Mouse (Mus musculus) gastrocnemius, adult 18-20 months (tissue): ENCODE data around the gene Vwa7. TPM values are rescaled to one million over a fixed set of nuclear protein-coding genes. Genes with fewer than 3 reads are reported as not detected.
A peak's percentile ranks its signal among the peaks of the same experiment; 100 is the strongest.

ENCODE experiments used
- DNase-seq: peaks from one replicate; pipeline ENCODE4 v3.0.0; 2021; ENCODE audit warnings: low spot score
- total RNA-seq, 2 experiments: library from RNA; stranded (reverse); gene quantifications; 2 replicates each; pipeline ENCODE4 v1.2.3; 2021

Vwa7 gene
- total RNA-seq, 2 experiments from 2014 or later: 13.2 to 16.8 TPM

DNA sequence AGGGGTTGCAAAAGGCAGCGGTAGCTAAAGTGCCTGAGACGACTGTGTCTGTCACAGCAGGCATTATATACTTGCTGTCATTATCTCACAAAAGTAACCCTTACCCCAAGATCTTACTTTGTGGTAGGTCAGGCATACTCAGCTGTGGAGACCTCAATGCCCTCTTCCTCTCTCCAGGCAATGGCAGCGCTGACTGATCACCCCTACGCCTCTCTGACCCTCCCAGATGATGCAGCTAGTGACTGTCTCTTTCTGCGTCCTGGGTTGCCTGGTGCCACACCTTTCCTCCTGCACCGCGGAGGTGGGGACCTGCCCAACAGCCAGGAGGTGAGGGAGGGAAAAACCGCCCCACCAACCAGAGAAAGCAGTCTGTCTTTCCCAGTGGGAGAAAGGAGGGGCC is 44.9 kb downstream of the Vwa7 start:
- DNase-seq: no peak

DNA sequence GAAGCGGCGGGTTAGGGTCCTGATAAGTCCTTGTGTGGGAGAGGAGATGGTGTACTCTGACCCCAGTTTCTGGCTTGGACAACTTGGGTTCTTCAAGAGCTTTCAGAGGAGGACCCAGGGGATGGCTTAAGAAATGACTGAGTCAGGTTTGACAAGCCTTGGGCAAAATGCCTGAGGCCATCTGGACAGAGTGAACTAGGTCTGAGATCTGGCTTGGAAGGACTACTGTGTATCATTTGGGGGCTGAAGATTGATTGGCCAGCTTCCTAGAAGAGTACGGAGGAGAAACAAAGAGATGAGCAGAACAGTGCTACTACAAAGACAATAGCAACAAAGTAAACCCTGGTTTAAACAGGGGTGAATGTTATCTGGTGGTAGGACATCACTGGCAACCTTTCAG is 47.1 kb downstream of the Vwa7 start:
- DNase-seq: no peak

GRCm38 (mm10) chr17:35064378-35064877 is 48.0 kb downstream of the Vwa7 start:
- no peak for DNase-seq

- DNase-seq: no peak
These were observed 48.9 kb downstream of the Vwa7 start, which contains the start of gene Ly6g6c for GRCm38 (mm10) chr17:35064951-35065947. TSS of gene Ly6g6c (plus strand) at chr17:35065388.

GRCm38 (mm10) chr17:35066084-35066483 is 49.7 kb downstream of the Vwa7 start, which contains the start of gene Mpig6b:
TSS of gene Mpig6b (minus strand) at chr17:35066184.
- DNase-seq: no peak

DNA sequence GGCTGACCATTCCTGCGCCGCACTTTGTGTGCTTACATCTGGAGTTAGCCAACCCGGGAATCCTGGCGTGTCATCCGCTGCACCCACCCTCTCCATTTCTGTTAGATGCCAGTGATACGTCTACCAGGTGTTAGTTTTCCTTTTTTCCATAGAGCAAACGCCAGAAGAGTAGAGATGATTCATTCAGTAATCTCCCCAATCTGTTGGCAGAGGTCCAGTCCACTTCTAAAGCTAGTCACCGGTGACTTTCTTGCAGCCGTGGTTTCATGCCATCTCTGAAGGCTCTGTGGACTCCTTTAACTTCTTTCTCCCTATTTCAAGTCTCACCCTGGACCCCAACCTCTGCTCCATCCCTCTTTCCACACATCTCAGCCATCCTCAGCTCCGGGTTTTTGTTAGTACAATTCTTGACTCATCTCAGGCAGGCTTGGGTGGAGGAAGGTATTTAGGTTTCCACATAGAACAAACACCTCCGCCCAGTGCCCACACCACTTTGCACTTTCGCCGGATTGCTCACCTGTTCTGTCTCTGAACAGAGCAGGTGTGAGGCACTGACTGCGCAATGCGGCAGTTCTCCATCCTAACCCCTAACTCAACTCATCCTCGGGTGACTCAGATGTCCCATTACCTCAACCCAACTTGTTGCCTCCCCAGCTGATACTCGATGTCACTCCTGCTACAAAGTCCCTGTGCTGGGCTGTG is 52.0 kb downstream of the Vwa7 start:
- no peak for DNase-seq

GRCm38 (mm10) chr17:35070556-35071229 is 54.3 kb downstream of the Vwa7 start:
- DNase-seq: peak; percentile 54

DNA sequence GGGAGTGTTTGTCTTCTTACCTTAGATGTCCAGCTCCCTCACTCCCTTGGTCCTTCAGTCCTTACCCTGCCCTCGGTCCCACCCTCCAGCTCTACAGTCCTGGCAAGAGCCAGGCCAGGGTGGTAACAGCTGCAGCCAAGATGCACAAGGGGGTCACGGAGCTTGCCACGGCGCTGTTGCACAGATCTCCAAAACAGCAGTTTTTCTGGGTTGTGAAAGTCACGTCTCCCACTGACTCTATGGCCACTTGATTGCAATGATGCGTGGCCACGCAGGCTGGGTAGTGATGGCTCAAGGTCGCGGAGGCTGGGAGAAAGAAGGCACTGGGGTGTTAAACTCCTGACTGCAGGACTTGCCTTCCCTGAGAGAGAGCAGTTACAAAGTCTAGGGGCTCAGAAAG is 55.1 kb downstream of the Vwa7 start:
- no peak for DNase-seq

- DNase-seq: no peak
These were observed 57.7 kb downstream of the Vwa7 start for GRCm38 (mm10) chr17:35074097-35074496.

Other genes starting within 250 kb of the Vwa7 start
- gene Cyp21a1, start 212.0 kb upstream of the Vwa7 start, total RNA-seq: under 1 TPM in 1 of 2 experiments, not detected in 1; 0.21 TPM
- 1 to 10 TPM; 6.6 to 7.6 TPM for gene Stk19, start 179.6 kb upstream of the Vwa7 start, total RNA-seq
- gene Dxo, start 179.6 kb upstream of the Vwa7 start, total RNA-seq: 1 to 10 TPM; 8.3 to 8.8 TPM
- 10 to 100 TPM; 20.8 to 21.3 TPM for gene Skiv2l, start 166.4 kb upstream of the Vwa7 start, total RNA-seq
- gene Nelfe, start 166.2 kb upstream of the Vwa7 start, total RNA-seq: 10 to 100 TPM in 1 of 2 experiments, 1 to 10 TPM in 1; 9.0 to 12.0 TPM
- 1 to 10 TPM; 2.9 to 6.9 TPM for gene Cfb, start 154.1 kb upstream of the Vwa7 start, total RNA-seq
- 1 to 10 TPM; 5.9 to 6.9 TPM for gene Zbtb12, start 137.1 kb upstream of the Vwa7 start, total RNA-seq
- not detected for gene Gm20547, start 134.5 kb upstream of the Vwa7 start, total RNA-seq
- gene C2, start 118.3 kb upstream of the Vwa7 start, total RNA-seq: 1 to 10 TPM; 1.5 to 1.6 TPM
- gene Ehmt2, start 118.1 kb upstream of the Vwa7 start, total RNA-seq: 10 to 100 TPM; 26.7 to 29.5 TPM
- gene Slc44a4, start 102.1 kb upstream of the Vwa7 start, total RNA-seq: not detected
- 10 to 100 TPM in 1 of 2 experiments, 1 to 10 TPM in 1; 9.1 to 10.2 TPM for gene Neu1, start 85.3 kb upstream of the Vwa7 start, total RNA-seq
- 10 to 100 TPM; 11.4 to 94.8 TPM for gene Hspa1b, start 57.3 kb upstream of the Vwa7 start, total RNA-seq
- not detected for gene Gm20481, start 46.7 kb upstream of the Vwa7 start, total RNA-seq
- 10 to 100 TPM; 16.6 to 99.8 TPM for gene Hspa1a, start 44.4 kb upstream of the Vwa7 start, total RNA-seq
- gene Hspa1l, start 43.9 kb upstream of the Vwa7 start, total RNA-seq: 10 to 100 TPM; 31.8 to 33.6 TPM
- 10 to 100 TPM; 14.0 to 17.1 TPM for gene Lsm2, start 34.7 kb upstream of the Vwa7 start, total RNA-seq
- gene Vars, start 15.6 kb upstream of the Vwa7 start, total RNA-seq: 10 to 100 TPM; 38.2 TPM
- not detected for gene Sapcd1, start 11.4 kb downstream of the Vwa7 start, total RNA-seq
- under 1 TPM in 1 of 2 experiments, not detected in 1; 0.28 TPM for gene Msh5, start 30.2 kb downstream of the Vwa7 start, total RNA-seq
- gene Clic1, start 33.4 kb downstream of the Vwa7 start, total RNA-seq: 10 to 100 TPM in 1 of 2 experiments, 1 to 10 TPM in 1; 7.5 to 11.6 TPM
- 1 to 10 TPM; 4.5 to 8.7 TPM for gene Ddah2, start 42.5 kb downstream of the Vwa7 start, total RNA-seq
- not detected for gene Ly6g6c, start 48.8 kb downstream of the Vwa7 start, total RNA-seq
- not detected for gene Mpig6b, start 49.6 kb downstream of the Vwa7 start, total RNA-seq
- not detected for gene Ly6g6e, start 60.3 kb downstream of the Vwa7 start, total RNA-seq
- gene Ly6g6d, start 61.5 kb downstream of the Vwa7 start, total RNA-seq: 1 to 10 TPM in 1 of 2 experiments, not detected in 1; 3.0 TPM
- gene Ly6g6f, start 69.0 kb downstream of the Vwa7 start, total RNA-seq: not detected
- gene Abhd16a, start 72.7 kb downstream of the Vwa7 start, total RNA-seq: 10 to 100 TPM; 85.3 to 87.7 TPM
- gene Ly6g5c, start 91.7 kb downstream of the Vwa7 start, total RNA-seq: not detected
- gene Ly6g5b, start 98.8 kb downstream of the Vwa7 start, total RNA-seq: not detected
- gene Gpank1, start 104.9 kb downstream of the Vwa7 start, total RNA-seq: 1 to 10 TPM; 8.7 to 9.0 TPM
- gene Csnk2b, start 105.5 kb downstream of the Vwa7 start, total RNA-seq: 100 to 1,000 TPM; 176 to 183 TPM
- 10 to 100 TPM; 12.6 to 16.6 TPM for gene D17H6S53E, start 109.8 kb downstream of the Vwa7 start, total RNA-seq
- gene Apom, start 115.5 kb downstream of the Vwa7 start, total RNA-seq: not detected
- 100 to 1,000 TPM; 233 to 265 TPM for gene Bag6, start 118.6 kb downstream of the Vwa7 start, total RNA-seq
- 100 to 1,000 TPM; 102 to 111 TPM for gene Prrc2a, start 148.3 kb downstream of the Vwa7 start, total RNA-seq
- 1 to 10 TPM in 1 of 2 experiments, under 1 TPM in 1; 0.84 to 1.1 TPM for gene Aif1, start 159.5 kb downstream of the Vwa7 start, total RNA-seq
- 1 to 10 TPM in 1 of 2 experiments, not detected in 1; 1.1 TPM for gene Lst1, start 171.9 kb downstream of the Vwa7 start, total RNA-seq
- gene Ltb, start 177.9 kb downstream of the Vwa7 start, total RNA-seq: under 1 TPM in 1 of 2 experiments, not detected in 1; 0.38 TPM
- not detected for gene Tnf, start 185.4 kb downstream of the Vwa7 start, total RNA-seq
- gene Lta, start 188.8 kb downstream of the Vwa7 start, total RNA-seq: under 1 TPM; 0.43 to 0.48 TPM
- gene Gm16181, start 204.3 kb downstream of the Vwa7 start, total RNA-seq: not detected
- gene Atp6v1g2, start 217.1 kb downstream of the Vwa7 start, total RNA-seq: 1 to 10 TPM; 1.1 to 1.8 TPM
- 1 to 10 TPM; 7.0 to 7.2 TPM for gene Nfkbil1, start 219.2 kb downstream of the Vwa7 start, total RNA-seq
- 10 to 100 TPM; 83.5 to 83.8 TPM for gene Ddx39b, start 225.2 kb downstream of the Vwa7 start, total RNA-seq
- gene H2-D1, start 246.2 kb downstream of the Vwa7 start, total RNA-seq: 10 to 100 TPM; 36.3 to 59.0 TPM